Mouse (Mus musculus) testis, adult 2 months (tissue): ENCODE measurements at regions not wholly inside any gene's neighbourhood (a gene's known extent, or its start where the extent isn't known, plus 50 kb on each side); places are given as distances from the start of the nearest gene placed in this dataset.

Experiments
- CTCF ChIP-seq: fragments of 200-500 bp; IDR thresholded peaks from 2 replicates; pipeline ENCODE4 v1.5.1; 2012; ENCODE audit warnings: low read depth, mild to moderate bottlenecking, inconsistent platforms, low read length, moderate library complexity; ENCODE audit not compliant: control insufficient read depth, insufficient read depth, insufficient replicate concordance
- POLR2A ChIP-seq: fragments of 200-500 bp; IDR thresholded peaks from 2 replicates; pipeline ENCODE4 v1.6.1; 2012; ENCODE audit warnings: low read depth, mild to moderate bottlenecking, inconsistent platforms, low read length, moderate library complexity; ENCODE audit not compliant: control insufficient read depth

GRCm38 (mm10) chr3:149518928-149519574 is 528.7 kb upstream of the Adgrl2 start:
- no peak for TF ChIP-seq CTCF
- TF ChIP-seq POLR2A: no peak
